Mouse (Mus musculus) liver, embryonic 14.5 days (tissue): ENCODE data around the gene Pank2. TPM values are rescaled to one million over a fixed set of nuclear protein-coding genes. Genes with fewer than 3 reads are reported as not detected.
"Not testable (repeated sequence)": the region's sequence is repeated elsewhere in the genome, so short reads cannot be mapped to it uniquely, and the experiment has no call there.

Experiments used
- ATAC-seq: fragments of 200-750 bp; cut with Nextera tagmentation; 2 replicates; pipeline ENCODE4 v1.8.0; 2017; ENCODE audit warnings: moderate number of reproducible peaks, mild to moderate bottlenecking, moderate library complexity; ENCODE audit not compliant: insufficient read depth
- DNase-seq, 3 experiments: peaks; one replicate each; pipeline ENCODE4 v3.0.0-alpha.2; 2012 to 2013; ENCODE audit warnings: low read depth in 3 of 3, low spot score in 3 of 3
- H3K27ac ChIP-seq: fragments of 300-500 bp; sonication (generic); 2 replicates; pipeline ENCODE4 v1.5.1; 2014; ENCODE audit warnings: moderate library complexity, mild to moderate bottlenecking, control low read depth, inconsistent platforms
- H3K27me3 ChIP-seq: fragments of 300-500 bp; sonication (generic); 2 replicates; pipeline ENCODE4 v1.6.1; 2014; ENCODE audit warnings: mild to moderate bottlenecking, low read length, moderate library complexity; ENCODE audit not compliant: control insufficient read depth, insufficient read depth
- H3K36me3 ChIP-seq: fragments of 300-500 bp; sonication (generic); replicated peaks from 2 replicates; pipeline ENCODE4 v1.6.1; 2014; ENCODE audit warnings: low read depth; ENCODE audit not compliant: control insufficient read depth, insufficient read depth
- H3K4me1 ChIP-seq, 2 experiments: fragments of 200-500 bp in 1 of 2; fragments of 300-500 bp in 1 of 2; sonication (generic) in 1 of 2; replicated peaks; 2 replicates each; pipeline ENCODE4 v1.6.1; 2012 to 2014; ENCODE audit warnings: antibody characterized with exemption in 1 of 2, inconsistent platforms in 1 of 2, low read length in 1 of 2; ENCODE audit not compliant: control insufficient read depth in 2 of 2, insufficient read depth in 2 of 2
- H3K4me2 ChIP-seq: fragments of 300-500 bp; sonication (generic); 2 replicates; pipeline ENCODE4 v1.6.1; 2014; ENCODE audit warnings: low read depth, mild to moderate bottlenecking, control low read depth, moderate library complexity
- H3K4me3 ChIP-seq, 2 experiments: fragments of 200-500 bp in 1 of 2; fragments of 300-500 bp in 1 of 2; sonication (generic) in 1 of 2; 2 replicates each; pipeline ENCODE4 v1.5.1; 2012 to 2014; ENCODE audit warnings: low read depth in 2 of 2, low read length in 2 of 2, mild to moderate bottlenecking in 2 of 2, control low read depth in 1 of 2, inconsistent platforms in 1 of 2, moderate library complexity in 1 of 2; ENCODE audit not compliant: insufficient read depth in 1 of 2
- H3K9ac ChIP-seq: fragments of 300-500 bp; sonication (generic); replicated peaks from 2 replicates; pipeline ENCODE4 v1.6.1; 2014; ENCODE audit warnings: mild to moderate bottlenecking, control low read depth, moderate library complexity
- H3K9me3 ChIP-seq: fragments of 300-500 bp; sonication (generic); 2 replicates; pipeline ENCODE4 v1.6.1; 2016; ENCODE audit warnings: low read length, mixed read lengths; ENCODE audit not compliant: control insufficient read depth
- CTCF ChIP-seq: IDR thresholded peaks from 2 replicates; pipeline ENCODE4 v1.5.1; 2016; ENCODE audit warnings: antibody characterized with exemption, low read depth, control low read depth
- EP300 ChIP-seq: IDR thresholded peaks from 2 replicates; pipeline ENCODE4 v1.6.1; 2016; ENCODE audit warnings: antibody characterized with exemption, low read depth
- WGBS: fragments of 180-500 bp; shearing (Covaris S2); extraction: QIAGEN DNeasy Blood & Tissue Kit; methylation state at CpG from one replicate; pipeline ENCODE4 v1.1.7; 2014; ENCODE audit not compliant: insufficient replicate concordance; 5-methylcytosine and 5-hydroxymethylcytosine counted together
- polyA plus RNA-seq, 2 experiments: library from polyadenylated mRNA; depleted of rRNA in 1 of 2; stranded (reverse) in 1 of 2; unstranded in 1 of 2; fragments of >200 nt; fragmentation: Nextera tagmentation in 1 of 2; extraction: Ambion mirVana in 1 of 2; gene quantifications; 2 replicates each; pipeline versions ENCODE4 v1.2.1 to v1.2.3; 2012 to 2014

Pank2 gene
- polyA plus RNA-seq, 2 experiments = 14.3 to 24.3 TPM

DNA sequence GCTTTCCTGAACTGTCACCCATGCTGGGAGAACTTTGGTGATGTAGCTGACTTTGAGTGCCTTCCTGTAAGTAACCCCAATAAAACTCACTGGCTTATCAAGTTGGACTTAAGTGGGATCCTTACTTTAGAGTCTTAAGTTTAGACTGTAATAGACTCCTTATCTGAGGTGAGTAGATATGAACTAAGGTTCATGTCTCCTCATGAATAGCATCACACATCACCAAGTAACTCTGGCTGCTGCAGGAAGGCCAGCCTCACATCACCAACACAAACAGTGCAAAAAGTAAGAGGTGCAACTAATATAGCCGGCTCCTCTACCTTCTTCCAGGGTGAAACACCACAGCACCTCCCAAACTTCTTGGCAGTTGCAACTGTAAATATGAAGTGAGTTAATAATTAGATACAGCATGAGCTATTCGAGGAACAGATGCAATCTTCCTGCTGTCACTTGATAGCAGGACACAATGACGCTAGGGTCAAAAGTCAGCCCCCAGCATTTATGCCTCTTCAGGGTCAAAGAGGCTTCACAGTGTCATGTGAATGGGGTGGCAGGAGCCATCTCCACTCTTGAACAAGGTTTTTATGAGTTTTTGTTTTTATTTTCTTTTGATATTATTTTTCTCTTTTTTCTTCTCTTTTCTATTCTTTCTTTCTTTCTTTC lies 40.3 kb upstream of the Pank2 start:
- Histone ChIP-seq H3K27ac (peak overlapping the region; percentile 91), H3K4me1 (peaks cover 39 to 49% of the 10 kb centered on the region in 2 experiments), H3K27me3 (no peaks in the 10 kb centered on the region), H3K9ac (peak overlapping the region; percentile 25), H3K9me3 (no peaks in the 10 kb centered on the region), H3K36me3 (no peaks in the 10 kb centered on the region), H3K4me3 (no peak overlapping the region), H3K4me2 (peak overlapping the region; percentile 49)
- no peak for TF ChIP-seq EP300
- no peak for TF ChIP-seq CTCF
- 24% methylated on average over 3 of the region's 3 CpGs for WGBS
- DNase-seq = no peak
- no peak for ATAC-seq

GRCm38 (mm10) chr2:131222562-131222961 lies 39.7 kb upstream of the Pank2 start:
- TF ChIP-seq CTCF (no peak; the same call in 1 of the 2 replicates), EP300 (no peak)
- no peaks in the 10 kb centered on the region for H3K36me3 ChIP-seq
- DNase-seq = no peak
- H3K4me3 ChIP-seq = no peak overlapping the region
- peak overlapping the region; percentile 91 for H3K27ac ChIP-seq
- no peaks in the 10 kb centered on the region for H3K27me3 ChIP-seq
- H3K9ac ChIP-seq = peak overlapping the region; percentile 63
- peak; percentile 39 for ATAC-seq
- WGBS = 10% methylated on average over 5 of the region's 5 CpGs
- peaks cover 39 to 49% of the 10 kb centered on the region in 2 experiments for H3K4me1 ChIP-seq
- peak overlapping the region; percentile 49 for H3K4me2 ChIP-seq
- H3K9me3 ChIP-seq = no peaks in the 10 kb centered on the region

- peak; percentile 99 for ATAC-seq
- DNase-seq = peak; percentile 83 to 88 (median 86)
- Histone ChIP-seq H3K27ac (peak overlapping the region; percentile 91), H3K4me1 (peaks cover 39 to 49% of the 10 kb centered on the region in 2 experiments), H3K36me3 (no peaks in the 10 kb centered on the region), H3K9ac (peak overlapping the region; percentile 63), H3K27me3 (no peaks in the 10 kb centered on the region), H3K4me3 (no peak overlapping the region), H3K9me3 (no peaks in the 10 kb centered on the region), H3K4me2 (peak overlapping the region; percentile 49)
- no peak for TF ChIP-seq CTCF
- TF ChIP-seq EP300 = peak; percentile 96
- 22% methylated on average over 1 of the region's 1 CpGs for WGBS
Observed at GRCm38 (mm10) chr2:131223569-131223968, 38.7 kb upstream of the Pank2 start.

- Histone ChIP-seq H3K27ac (peak overlapping the region; percentile 32), H3K4me1 (peaks cover 39 to 47% of the 10 kb centered on the region in 2 experiments), H3K4me2 (no peak overlapping the region)
Observed at GRCm38 (mm10) chr2:131225178-131225577, 37.1 kb upstream of the Pank2 start.

GRCm38 (mm10) chr2:131226669-131227068 lies 35.6 kb upstream of the Pank2 start:
- peaks cover 37 to 45% of the 10 kb centered on the region in 2 experiments for H3K4me1 ChIP-seq
- 0 out of 2 replicates have a peak overlapping the region, but pooled peaks have one; percentile 10 for H3K27ac ChIP-seq
- not testable (repeated sequence) for H3K9ac ChIP-seq, H3K27me3 ChIP-seq, H3K36me3 ChIP-seq, H3K4me2 ChIP-seq, DNase-seq, H3K4me3 ChIP-seq, ATAC-seq, H3K9me3 ChIP-seq
- WGBS = 60% methylated on average over 2 of the region's 2 CpGs

More at GRCm38 (mm10) chr2:131225178-131225577, 37.1 kb upstream of the Pank2 start:
- H3K27me3 ChIP-seq = no peaks in the 10 kb centered on the region
- 82% methylated on average over 6 of the region's 6 CpGs for WGBS
- no peaks in the 10 kb centered on the region for H3K36me3 ChIP-seq
- H3K9me3 ChIP-seq = no peaks in the 10 kb centered on the region
- ATAC-seq (no peak), DNase-seq (no peak)
- no peak for TF ChIP-seq EP300
- no peak overlapping the region for H3K4me3 ChIP-seq
- no peak overlapping the region for H3K9ac ChIP-seq
